Mouse (Mus musculus) lung, postnatal 0 days (tissue): ENCODE results near the gene Igsf23. TPM values are rescaled to one million over a fixed set of nuclear protein-coding genes. Genes with fewer than 3 reads are reported as not detected.
"Not testable (repeated sequence)": the region's sequence is repeated elsewhere in the genome, so short reads cannot be mapped to it uniquely, and the experiment has no call there.

Source experiments
- ATAC-seq: fragments of 200-750 bp; cut with Nextera tagmentation; 2 replicates; pipeline ENCODE4 v1.8.0; 2017; ENCODE audit warnings: moderate library complexity
- DNase-seq: peaks from one replicate; pipeline ENCODE4 v3.0.0-alpha.2; 2016; ENCODE audit warnings: low spot score
- H3K27ac ChIP-seq: fragments of 300-500 bp; sonication (generic); 2 replicates; pipeline ENCODE4 v1.5.1; 2014; ENCODE audit warnings: antibody characterized with exemption, mild to moderate bottlenecking, low read length, mixed read lengths
- H3K27me3 ChIP-seq: fragments of 300-500 bp; sonication (generic); replicated peaks from 2 replicates; pipeline ENCODE4 v1.6.1; 2014; ENCODE audit warnings: low read length, mixed read lengths; ENCODE audit not compliant: insufficient read depth
- H3K36me3 ChIP-seq: fragments of 300-500 bp; sonication (generic); 2 replicates; pipeline ENCODE4 v1.6.1; 2014; ENCODE audit warnings: low read length, mixed read lengths; ENCODE audit not compliant: insufficient read depth
- H3K4me1 ChIP-seq: fragments of 300-500 bp; sonication (generic); 2 replicates; pipeline ENCODE4 v1.6.1; 2014; ENCODE audit warnings: antibody characterized with exemption, low read depth, low read length, mixed read lengths; ENCODE audit not compliant: insufficient read depth
- H3K4me2 ChIP-seq: fragments of 300-500 bp; sonication (generic); replicated peaks from 2 replicates; pipeline ENCODE4 v1.6.1; 2014; ENCODE audit warnings: low read depth, mild to moderate bottlenecking, low read length, moderate library complexity, mixed read lengths
- H3K4me3 ChIP-seq: fragments of 300-500 bp; sonication (generic); 2 replicates; pipeline ENCODE4 v1.5.1; 2014; ENCODE audit warnings: low read depth, low read length
- H3K9ac ChIP-seq: fragments of 300-500 bp; sonication (generic); replicated peaks from 2 replicates; pipeline ENCODE4 v1.6.1; 2014; ENCODE audit warnings: low read depth, mild to moderate bottlenecking
- H3K9me3 ChIP-seq: fragments of 300-500 bp; sonication (generic); 2 replicates; pipeline ENCODE4 v1.6.1; 2016; ENCODE audit warnings: low read length, mixed read lengths
- CTCF ChIP-seq: IDR thresholded peaks from 2 replicates; pipeline ENCODE4 v1.5.1; 2016; ENCODE audit warnings: antibody characterized with exemption, mild to moderate bottlenecking
- EP300 ChIP-seq: IDR thresholded peaks from 2 replicates; pipeline ENCODE4 v1.6.1; 2016; ENCODE audit warnings: antibody characterized with exemption, mild to moderate bottlenecking, control low read depth
- WGBS: fragments of 180-500 bp; shearing (Covaris S2); extraction: QIAGEN DNeasy Blood & Tissue Kit; methylation state at CpG from one replicate; pipeline ENCODE4 v1.1.7; 2014; 5-methylcytosine and 5-hydroxymethylcytosine counted together
- polyA plus RNA-seq: library from polyadenylated mRNA; unstranded; fragments of >200 nt; fragmentation: Nextera tagmentation; extraction: Ambion mirVana; gene quantifications from 2 replicates; pipeline ENCODE4 v1.2.1, GENCODE M21; 2015

Gene Igsf23
- polyA plus RNA-seq, 1 experiment from 2014 or later: 0.90 TPM

- WGBS: 14% methylated on average over 13 of the region's 13 CpGs
- peak; percentile 18 for DNase-seq
Measured at GRCm38 (mm10) chr7:19932133-19932876, 18.3 kb downstream of the Igsf23 start.

GRCm38 (mm10) chr7:19930481-19930880 lies 20.1 kb downstream of the Igsf23 start:
- peak; percentile 52 for DNase-seq
- H3K4me3 ChIP-seq, H3K27me3 ChIP-seq, H3K9ac ChIP-seq, H3K9me3 ChIP-seq, H3K36me3 ChIP-seq, H3K4me2 ChIP-seq: not testable (repeated sequence)
- Histone ChIP-seq H3K4me1 (peaks cover 11% of the 10 kb centered on the region; the same call in 1 of the 2 replicates), H3K27ac (peak overlapping the region; percentile 43; the same call in 1 of the 2 replicates)
- ATAC-seq: peak; percentile 16
- 52% methylated on average over 6 of the region's 6 CpGs for WGBS

More at GRCm38 (mm10) chr7:19932133-19932876, 18.3 kb downstream of the Igsf23 start:
- Histone ChIP-seq H3K27me3 (no peaks in the 10 kb centered on the region), H3K9ac (no peak overlapping the region), H3K4me3 (no peak overlapping the region), H3K4me1 (peaks cover 18% of the 10 kb centered on the region; the same call in 1 of the 2 replicates), H3K9me3 (no peaks in the 10 kb centered on the region), H3K36me3 (no peaks in the 10 kb centered on the region), H3K27ac (peak overlapping the region; percentile 23; the same call in 1 of the 2 replicates), H3K4me2 (0 out of 2 replicates have a peak overlapping the region, but pooled peaks have one; percentile 14)
- no peak for ATAC-seq
- TF ChIP-seq CTCF (no peak), EP300 (no peak)

GRCm38 (mm10) chr7:19928486-19928885 lies 22.1 kb downstream of the Igsf23 start:
- H3K27ac ChIP-seq: no peak overlapping the region
- H3K4me1 ChIP-seq: 0 out of 2 replicates have a peak, but pooled peaks cover 7% of the 10 kb centered on the region
- no peak overlapping the region for H3K9ac ChIP-seq
- WGBS: 68% methylated on average over 5 of the region's 5 CpGs
- H3K27me3 ChIP-seq: no peaks in the 10 kb centered on the region
- no peak overlapping the region for H3K4me2 ChIP-seq
- H3K36me3 ChIP-seq: no peaks in the 10 kb centered on the region
- DNase-seq: no peak
- TF ChIP-seq EP300 (no peak), CTCF (no peak)
- H3K4me3 ChIP-seq: no peak overlapping the region
- no peak for ATAC-seq
- no peaks in the 10 kb centered on the region for H3K9me3 ChIP-seq

- WGBS: 20% methylated on average over 2 of the region's 2 CpGs
- peak; percentile 35; the same call in 1 of the 2 replicates for ATAC-seq
Measured at GRCm38 (mm10) chr7:19926849-19927480, 23.6 kb downstream of the Igsf23 start.

GRCm38 (mm10) chr7:19925376-19925775 lies 25.2 kb downstream of the Igsf23 start:
- H3K4me3 ChIP-seq: no peak overlapping the region
- H3K9ac ChIP-seq: no peak overlapping the region
- WGBS: 75% methylated on average over 1 of the region's 1 CpGs
- ATAC-seq: no peak
- H3K27ac ChIP-seq: no peak overlapping the region
- H3K9me3 ChIP-seq: no peaks in the 10 kb centered on the region
- H3K36me3 ChIP-seq: no peaks in the 10 kb centered on the region
- TF ChIP-seq CTCF (no peak), EP300 (no peak)
- no peaks in the 10 kb centered on the region for H3K27me3 ChIP-seq
- H3K4me2 ChIP-seq: no peak overlapping the region
- no peak for DNase-seq
- H3K4me1 ChIP-seq: no peaks in the 10 kb centered on the region

More at GRCm38 (mm10) chr7:19926849-19927480, 23.6 kb downstream of the Igsf23 start:
- no peak for TF ChIP-seq EP300
- TF ChIP-seq CTCF: no peak
- Histone ChIP-seq H3K4me3 (no peak overlapping the region), H3K9me3 (no peaks in the 10 kb centered on the region), H3K27ac (no peak overlapping the region), H3K9ac (no peak overlapping the region), H3K36me3 (no peaks in the 10 kb centered on the region), H3K27me3 (no peaks in the 10 kb centered on the region), H3K4me1 (0 out of 2 replicates have a peak, but pooled peaks cover 1% of the 10 kb centered on the region), H3K4me2 (no peak overlapping the region)
- peak; percentile 58 for DNase-seq

- H3K4me2 ChIP-seq: no peak overlapping the region
- 8% methylated on average over 11 of the region's 15 CpGs for WGBS
- H3K9ac ChIP-seq: no peak overlapping the region
- H3K4me3 ChIP-seq: no peak overlapping the region
- no peak overlapping the region for H3K27ac ChIP-seq
- ATAC-seq (peak; percentile 27; the same call in 1 of the 2 replicates), DNase-seq (peak; percentile 80)
- no peaks in the 10 kb centered on the region for H3K4me1 ChIP-seq
- H3K9me3 ChIP-seq: no peaks in the 10 kb centered on the region
- no peaks in the 10 kb centered on the region for H3K36me3 ChIP-seq
- no peaks in the 10 kb centered on the region for H3K27me3 ChIP-seq
- TF ChIP-seq CTCF: no peak
- no peak for TF ChIP-seq EP300
Measured at GRCm38 (mm10) chr7:19923797-19924196, 26.8 kb downstream of the Igsf23 start.
